Mouse (Mus musculus) G1E (cell line): ENCODE data around the gene Gprc5b. TPM values are rescaled to one million over a fixed set of nuclear protein-coding genes. Genes with fewer than 3 reads are reported as not detected.

Source experiments
- ATAC-seq: 2 replicates; pipeline ENCODE4 v1.8.0; 2016; ENCODE audit warnings: mild to moderate bottlenecking; ENCODE audit not compliant: insufficient number of reproducible peaks, poor library complexity, low FRiP score, severe bottlenecking; ENCODE audit errors: extremely low read depth
- DNase-seq: peaks from one replicate; pipeline ENCODE4 v3.0.0; 2012; ENCODE audit warnings: low spot score
- H3K27me3 ChIP-seq: 2 replicates; pipeline ENCODE4 v1.6.1; 2012; ENCODE audit warnings: mild to moderate bottlenecking, low read length, inconsistent platforms; ENCODE audit not compliant: insufficient read depth
- H3K36me3 ChIP-seq: replicated peaks from 2 replicates; pipeline ENCODE3; 2012; ENCODE audit warnings: mild to moderate bottlenecking, inconsistent platforms
- H3K4me1 ChIP-seq: 2 replicates; pipeline ENCODE4 v1.6.1; 2012; ENCODE audit warnings: low read depth, low read length, inconsistent platforms, mixed read lengths; ENCODE audit not compliant: insufficient read depth
- H3K4me3 ChIP-seq: 2 replicates; pipeline ENCODE4 v1.5.1; 2012; ENCODE audit warnings: low read depth, mild to moderate bottlenecking, inconsistent platforms, low read length, moderate library complexity, mixed read lengths
- H3K9me3 ChIP-seq: replicated peaks from 2 replicates; pipeline ENCODE4 v1.6.1; 2012; ENCODE audit warnings: inconsistent platforms
- CTCF ChIP-seq: IDR thresholded peaks from 2 replicates; pipeline ENCODE4 v1.5.1; 2012; ENCODE audit warnings: low read depth, low read length, inconsistent platforms, mixed read lengths
- GATA1 ChIP-seq: IDR thresholded peaks from 2 replicates; pipeline ENCODE4 v1.6.1; 2012; ENCODE audit warnings: borderline replicate concordance, low read length, inconsistent platforms, mixed read lengths
- GATA2 ChIP-seq: IDR thresholded peaks from 2 replicates; pipeline ENCODE4 v1.6.1; 2012; ENCODE audit warnings: low read depth, low read length, inconsistent platforms, borderline replicate concordance
- POLR2AphosphoS5 ChIP-seq: IDR thresholded peaks from 2 replicates; pipeline ENCODE4 v1.6.1; 2012; ENCODE audit warnings: low read depth, low read length, inconsistent platforms; ENCODE audit not compliant: insufficient replicate concordance
- TAL1 ChIP-seq: conservative IDR thresholded peaks from 2 replicates; pipeline ENCODE4 v1.6.1; 2012; ENCODE audit warnings: low read depth, low read length, inconsistent platforms, mixed read lengths
- polyA plus RNA-seq: library from polyadenylated mRNA; stranded (reverse); fragments of >175 nt; gene quantifications from 2 replicates; pipeline ENCODE4 v1.2.3, GENCODE M21; 2012
- total RNA-seq, 2 experiments: library from RNA; stranded (forward) in 1 of 2; stranded (reverse) in 1 of 2; fragments of 200-1000 nt in 1 of 2; fragments of >200 nt in 1 of 2; fragmentation: Nextera tagmentation in 1 of 2; gene quantifications; 2 replicates each; pipeline ENCODE4 v1.2.3; 2014 to 2017

The Gprc5b gene
- total and polyA plus RNA-seq, 3 experiments, result 0.16 TPM; not detected in 2

- no peak for TF ChIP-seq GATA2
- TF ChIP-seq GATA1, result no peak
- Histone ChIP-seq H3K4me3 (no peak overlapping the region), H3K36me3 (no peaks in the 10 kb centered on the region), H3K9me3 (peaks cover 5% of the 10 kb centered on the region; the same call in 1 of the 2 replicates), H3K4me1 (no peaks in the 10 kb centered on the region), H3K27me3 (peaks cover 8% of the 10 kb centered on the region; the same call in 1 of the 2 replicates)
- DNase-seq (no peak), ATAC-seq (no peak)
These were observed 2.9 kb downstream of the Gprc5b start for GRCm38 (mm10) chr7:118992080-118992560.

DNA sequence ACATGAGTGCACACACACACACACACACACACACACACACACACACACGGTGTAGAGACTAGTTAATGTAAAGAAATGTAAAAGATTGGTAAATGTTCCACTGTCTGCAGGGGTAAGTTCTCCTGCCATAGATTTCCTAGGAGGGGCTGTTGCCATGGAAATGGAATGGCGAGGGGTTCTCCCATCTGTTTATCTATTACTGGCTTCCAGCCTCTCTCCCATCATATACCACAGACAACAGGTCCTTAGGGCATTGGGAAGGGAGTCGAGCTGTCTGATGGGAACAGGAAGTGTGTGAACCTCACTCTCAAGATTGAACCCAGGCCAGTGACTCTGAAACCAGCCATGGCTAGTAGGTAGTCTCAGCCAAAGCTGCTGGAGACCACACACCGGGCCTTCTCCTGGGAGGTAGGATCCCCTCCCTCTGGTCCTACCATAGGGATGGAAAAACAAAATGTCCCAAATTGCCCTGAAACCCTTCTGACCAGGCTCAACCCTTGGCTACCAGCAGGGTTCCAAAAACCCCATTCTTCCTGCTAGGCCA is 3.6 kb downstream of the Gprc5b start:
- Histone ChIP-seq H3K4me3 (no peak overlapping the region), H3K9me3 (peaks cover 5% of the 10 kb centered on the region; the same call in 1 of the 2 replicates), H3K27me3 (peaks cover 8% of the 10 kb centered on the region; the same call in 1 of the 2 replicates), H3K4me1 (no peaks in the 10 kb centered on the region), H3K36me3 (no peaks in the 10 kb centered on the region)
- DNase-seq (no peak), ATAC-seq (no peak)
- TF ChIP-seq TAL1, result no peak
- no peak for TF ChIP-seq POLR2AphosphoS5
- TF ChIP-seq CTCF, result no peak
- no peak for TF ChIP-seq GATA2
- no peak for TF ChIP-seq GATA1

DNA sequence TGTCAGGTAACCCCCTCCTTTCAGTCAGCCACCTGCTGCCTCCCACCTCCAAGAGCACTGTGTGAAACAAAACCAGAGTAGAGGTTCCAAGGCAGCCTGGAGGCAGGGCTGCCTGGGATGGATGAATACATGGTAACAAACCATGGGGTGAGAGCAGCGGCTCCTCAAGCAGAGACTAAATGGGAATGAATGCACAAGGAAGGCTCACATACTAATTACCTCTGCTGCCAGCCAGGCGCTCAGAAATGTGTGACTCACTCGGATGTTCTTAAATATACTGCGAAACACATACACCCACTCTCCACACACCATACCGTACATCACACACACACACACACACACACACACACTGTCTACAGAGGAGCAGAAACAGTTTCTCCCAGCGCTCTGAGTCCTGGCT is 4.7 kb downstream of the Gprc5b start:
- Histone ChIP-seq H3K4me1 (no peaks in the 10 kb centered on the region), H3K36me3 (no peaks in the 10 kb centered on the region), H3K9me3 (peaks cover 5% of the 10 kb centered on the region; the same call in 1 of the 2 replicates), H3K27me3 (peaks cover 5% of the 10 kb centered on the region; the same call in 1 of the 2 replicates), H3K4me3 (no peak overlapping the region)
- no peak for ATAC-seq
- no peak for DNase-seq
- TF ChIP-seq GATA2, result no peak
- TF ChIP-seq TAL1, result no peak
- no peak for TF ChIP-seq GATA1
- TF ChIP-seq POLR2AphosphoS5, result no peak
- TF ChIP-seq CTCF, result no peak

- Histone ChIP-seq H3K4me1 (no peaks in the 10 kb centered on the region), H3K9me3 (no peaks in the 10 kb centered on the region), H3K27me3 (peaks cover 5% of the 10 kb centered on the region; the same call in 1 of the 2 replicates), H3K4me3 (no peak overlapping the region), H3K36me3 (no peaks in the 10 kb centered on the region)
- DNase-seq (no peak), ATAC-seq (no peak)
- no peak for TF ChIP-seq POLR2AphosphoS5
- no peak for TF ChIP-seq CTCF
- TF ChIP-seq GATA2, result no peak
- TF ChIP-seq GATA1, result no peak
- no peak for TF ChIP-seq TAL1
These were observed 5.6 kb downstream of the Gprc5b start for GRCm38 (mm10) chr7:118989275-118989856.

GRCm38 (mm10) chr7:118986369-118986768 is 8.6 kb downstream of the Gprc5b start:
- Histone ChIP-seq H3K4me1 (no peaks in the 10 kb centered on the region), H3K4me3 (no peak overlapping the region), H3K27me3 (0 out of 2 replicates have a peak, but pooled peaks cover 3% of the 10 kb centered on the region), H3K36me3 (no peaks in the 10 kb centered on the region), H3K9me3 (no peaks in the 10 kb centered on the region)
- ATAC-seq (no peak), DNase-seq (no peak)
- TF ChIP-seq CTCF, result no peak
- TF ChIP-seq TAL1, result no peak
- TF ChIP-seq POLR2AphosphoS5, result no peak
- no peak for TF ChIP-seq GATA1
- TF ChIP-seq GATA2, result no peak

DNA sequence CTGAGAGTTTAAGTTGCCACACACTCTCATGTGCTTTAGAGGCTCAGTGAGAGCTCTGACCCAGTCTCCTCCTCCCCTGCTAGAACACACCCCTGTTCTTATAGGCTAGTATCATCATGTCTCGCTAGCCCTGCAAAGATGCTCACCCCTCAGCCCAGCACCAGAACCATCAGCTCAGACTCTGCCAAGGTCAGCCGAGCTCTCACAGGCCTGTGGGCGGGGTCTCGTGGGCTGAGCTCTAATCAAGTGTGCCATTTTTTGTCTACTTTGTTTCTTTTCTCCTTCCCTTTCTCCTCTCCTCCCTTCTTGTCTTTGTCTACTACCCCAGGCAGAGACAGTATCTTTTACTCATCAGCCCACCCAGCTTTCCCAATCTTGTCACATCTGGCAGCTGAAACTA is 9.2 kb downstream of the Gprc5b start:
- TF ChIP-seq POLR2AphosphoS5 (no peak), GATA2 (no peak), CTCF (no peak), GATA1 (no peak), TAL1 (no peak)
- H3K4me1 ChIP-seq, result no peaks in the 10 kb centered on the region
- H3K27me3 ChIP-seq, result 0 out of 2 replicates have a peak, but pooled peaks cover 3% of the 10 kb centered on the region
- no peaks in the 10 kb centered on the region for H3K36me3 ChIP-seq
- no peak overlapping the region for H3K4me3 ChIP-seq
- ATAC-seq (no peak), DNase-seq (no peak)
- no peaks in the 10 kb centered on the region for H3K9me3 ChIP-seq
